In genomic region chr3:144721077-144721859, GRCm38 (mm10) we compare ENCODE assay signal across 8 mouse cellular contexts. TPM values are rescaled to one million over a fixed set of nuclear protein-coding genes. Genes with fewer than 3 reads are reported as not detected.
A peak's percentile ranks its signal among the peaks of the same experiment; 100 is the strongest.
DNase-seq lines count a peak whose midpoint lies in the region; ATAC-seq and TF ChIP-seq lines count a peak whose summit lies in the region.

No protein-coding gene starts in this region.

- WGBS in embryonic facial prominence, embryonic 11.5 days: 85% methylated on average over 10 of the region's 10 CpGs
- WGBS in embryonic facial prominence, embryonic 10.5 days: 86% methylated on average over 10 of the region's 10 CpGs
- 67% methylated on average over 10 of the region's 10 CpGs for WGBS in spleen, adult 2 months
- 79% methylated on average over 10 of the region's 10 CpGs for WGBS in stomach, embryonic 16.5 days

- H3K4me2 ChIP-seq in embryonic facial prominence, embryonic 11.5 days (ENCODE audit: low read depth, low read length): peak overlapping the region; percentile 29
- peak overlapping the region; percentile 55 for H3K4me2 ChIP-seq in stomach, embryonic 16.5 days (ENCODE audit: low read depth, low read length)

- peaks cover 2% of the 10 kb centered on the region; the same call in 1 of the 2 replicates for H3K4me1 ChIP-seq in embryonic facial prominence, embryonic 11.5 days (ENCODE audit: control insufficient read depth, insufficient read depth, low read length)
- H3K4me1 ChIP-seq in embryonic facial prominence, embryonic 10.5 days: peaks cover 26% of the 10 kb centered on the region
- peaks cover 5% of the 10 kb centered on the region; the same call in 1 of the 2 replicates for H3K4me1 ChIP-seq in spleen, adult 2 months (ENCODE audit: control insufficient read depth, insufficient read depth, insufficient read length)
- H3K4me1 ChIP-seq in stomach, embryonic 16.5 days (ENCODE audit: control insufficient read depth, insufficient read depth, low read length): peaks cover 23% of the 10 kb centered on the region

- no peak for TF ChIP-seq CTCF in spleen, adult 2 months (IDR thresholded peaks at IDR 0.05; ENCODE audit: extremely low read depth, insufficient read depth, insufficient read length, insufficient replicate concordance)

- no peaks in the 10 kb centered on the region for H3K9me3 ChIP-seq in embryonic facial prominence, embryonic 11.5 days (replicated peaks; ENCODE audit: control insufficient read depth, low read length)
- H3K9me3 ChIP-seq in embryonic facial prominence, embryonic 10.5 days: no peaks in the 10 kb centered on the region
- H3K9me3 ChIP-seq in stomach, embryonic 16.5 days (replicated peaks; ENCODE audit: control insufficient read depth, low read length): no peaks in the 10 kb centered on the region

- peak overlapping the region; percentile 32; the same call in 1 of the 2 replicates for H3K9ac ChIP-seq in embryonic facial prominence, embryonic 11.5 days (replicated peaks; ENCODE audit: low read length)
- peak overlapping the region; percentile 69; the same call in 1 of the 2 replicates for H3K9ac ChIP-seq in stomach, embryonic 16.5 days (ENCODE audit: low read length)

- peak overlapping the region; percentile 89; the same call in 1 of the 2 replicates for H3K4me3 ChIP-seq in embryonic facial prominence, embryonic 11.5 days (ENCODE audit: low read depth, low read length)
- H3K4me3 ChIP-seq in embryonic facial prominence, embryonic 10.5 days: no peak overlapping the region
- no peak overlapping the region for H3K4me3 ChIP-seq in spleen, adult 2 months (ENCODE audit: extremely low read depth, insufficient read depth, insufficient read length)
- H3K4me3 ChIP-seq in stomach, embryonic 16.5 days (replicated peaks; ENCODE audit: low read length): peak overlapping the region; percentile 71

- DNase-seq in embryonic facial prominence, embryonic 11.5 days (ENCODE audit: low spot score): no peak
- DNase-seq in embryonic facial prominence, embryonic 10.5 days (ENCODE audit: low spot score): no peak
- DNase-seq in spleen, adult 2 months (ENCODE audit: low read depth in 1 of 2, low spot score in 2 of 2): no peak
- DNase-seq in spleen, postnatal 10 days (ENCODE audit: low spot score in 2 of 2): no peak
- peak; percentile 37 for DNase-seq in liver
- DNase-seq in frontal cortex, postnatal 36 days (ENCODE audit: low spot score in 2 of 2): no peak
- DNase-seq in layer of hippocampus, adult 11-12 months (ENCODE audit: low spot score): no peak

- H3K27ac ChIP-seq in embryonic facial prominence, embryonic 11.5 days (replicated peaks; ENCODE audit: low read depth, low read length): no peak overlapping the region
- no peak overlapping the region for H3K27ac ChIP-seq in embryonic facial prominence, embryonic 10.5 days (replicated peaks)
- peak overlapping the region; percentile 65 for H3K27ac ChIP-seq in spleen, adult 2 months (ENCODE audit: insufficient read depth, low read length)
- H3K27ac ChIP-seq in stomach, embryonic 16.5 days (ENCODE audit: low read length): peak overlapping the region; percentile 60

- no peaks in the 10 kb centered on the region for H3K27me3 ChIP-seq in embryonic facial prominence, embryonic 11.5 days (ENCODE audit: control insufficient read depth, insufficient read depth, low read length)
- H3K27me3 ChIP-seq in embryonic facial prominence, embryonic 10.5 days (replicated peaks; ENCODE audit: low read depth, poor library complexity, severe bottlenecking): no peaks in the 10 kb centered on the region
- H3K27me3 ChIP-seq in spleen, adult 2 months (ENCODE audit: control insufficient read depth, insufficient read depth, low read length): no peaks in the 10 kb centered on the region
- no peaks in the 10 kb centered on the region for H3K27me3 ChIP-seq in stomach, embryonic 16.5 days (ENCODE audit: control insufficient read depth, insufficient read depth, low read length)

- TF ChIP-seq POLR2A in spleen, adult 2 months (IDR thresholded peaks at IDR 0.05; ENCODE audit: low read depth, low read length): no peak

- ATAC-seq in embryonic facial prominence, embryonic 11.5 days (replicated peaks; ENCODE audit: insufficient number of reproducible peaks, low FRiP score, low TSS enrichment, low read depth): 0 out of 2 replicates have a peak, but pooled peaks have one; percentile 0
- ATAC-seq in stomach, embryonic 16.5 days (ENCODE audit: insufficient read depth, low FRiP score): no peak

- no peaks in the 10 kb centered on the region for H3K36me3 ChIP-seq in embryonic facial prominence, embryonic 11.5 days (replicated peaks; ENCODE audit: control insufficient read depth, insufficient read depth, low read depth, low read length)
- H3K36me3 ChIP-seq in embryonic facial prominence, embryonic 10.5 days (replicated peaks): no peaks in the 10 kb centered on the region
- H3K36me3 ChIP-seq in spleen, adult 2 months (ENCODE audit: control insufficient read depth, insufficient read depth, low read length): no peaks in the 10 kb centered on the region
- no peaks in the 10 kb centered on the region for H3K36me3 ChIP-seq in stomach, embryonic 16.5 days (ENCODE audit: control insufficient read depth, insufficient read depth, low read length)

RNA-seq across cellular contexts. Expression of gene Sh3glb1, which starts 1.1 kb away (rescaled TPM):
- polyA plus RNA-seq in embryonic facial prominence, embryonic 11.5 days (2014; fragmentation: Nextera tagmentation; extraction: Ambion mirVana): 87.9 and 88.3 TPM in 2 replicates
- 65.7 and 68.5 TPM in 2 replicates for polyA plus RNA-seq in embryonic facial prominence, embryonic 10.5 days (2016; fragmentation: Nextera tagmentation; extraction: Ambion mirVana)
- polyA plus RNA-seq in spleen, adult 2 months (2012; rRNA removed): 19.3 and 22.1 TPM in 2 replicates
- polyA plus RNA-seq in stomach, embryonic 16.5 days (2015; fragmentation: Nextera tagmentation; extraction: Ambion mirVana): 89.3 and 91.0 TPM in 2 replicates

RNA-seq across cellular contexts. Expression of gene Clca3a1, which starts 39.5 kb away (rescaled TPM):
- 0.08 TPM in 1 of 2 replicates, not detected in the other for polyA plus RNA-seq in embryonic facial prominence, embryonic 11.5 days (2014; fragmentation: Nextera tagmentation; extraction: Ambion mirVana)
- polyA plus RNA-seq in embryonic facial prominence, embryonic 10.5 days (2016; fragmentation: Nextera tagmentation; extraction: Ambion mirVana): not detected in 2 replicates
- 22.9 and 24.2 TPM in 2 replicates for polyA plus RNA-seq in spleen, adult 2 months (2012; rRNA removed)
- 7.6 and 12.7 TPM in 2 replicates for polyA plus RNA-seq in stomach, embryonic 16.5 days (2015; fragmentation: Nextera tagmentation; extraction: Ambion mirVana)

Comparison
In these comparisons a context has a peak if more than half of its experiments do, and no peak if none do; other contexts are left out.
1. H3K4me3 ChIP-seq: peak in embryonic facial prominence, embryonic 11.5 days (single experiment) and stomach, embryonic 16.5 days (single experiment); none in embryonic facial prominence, embryonic 10.5 days (single experiment) and spleen, adult 2 months (single experiment).
2. H3K27ac ChIP-seq: peak in spleen, adult 2 months (single experiment) and stomach, embryonic 16.5 days (single experiment); none in embryonic facial prominence, embryonic 11.5 days (single experiment) and embryonic facial prominence, embryonic 10.5 days (single experiment).